Mouse (Mus musculus) liver, embryonic 14.5 days (tissue): ENCODE measurements at regions not wholly inside any gene's neighbourhood (a gene's known extent, or its start where the extent isn't known, plus 50 kb on each side); places are given as distances from the start of the nearest gene placed in this dataset.

Experiments
- ATAC-seq: fragments of 200-750 bp; cut with Nextera tagmentation; 2 replicates; pipeline ENCODE4 v1.8.0; 2017; ENCODE audit warnings: moderate number of reproducible peaks, mild to moderate bottlenecking, moderate library complexity; ENCODE audit not compliant: insufficient read depth
- DNase-seq, 3 experiments: peaks; one replicate each; pipeline ENCODE4 v3.0.0-alpha.2; 2012 to 2013; ENCODE audit warnings: low read depth in 3 of 3, low spot score in 3 of 3
- H3K27ac ChIP-seq: fragments of 300-500 bp; sonication (generic); 2 replicates; pipeline ENCODE4 v1.5.1; 2014; ENCODE audit warnings: moderate library complexity, mild to moderate bottlenecking, control low read depth, inconsistent platforms
- H3K27me3 ChIP-seq: fragments of 300-500 bp; sonication (generic); 2 replicates; pipeline ENCODE4 v1.6.1; 2014; ENCODE audit warnings: mild to moderate bottlenecking, low read length, moderate library complexity; ENCODE audit not compliant: control insufficient read depth, insufficient read depth
- H3K36me3 ChIP-seq: fragments of 300-500 bp; sonication (generic); replicated peaks from 2 replicates; pipeline ENCODE4 v1.6.1; 2014; ENCODE audit warnings: low read depth; ENCODE audit not compliant: control insufficient read depth, insufficient read depth
- H3K4me1 ChIP-seq, 2 experiments: fragments of 200-500 bp in 1 of 2; fragments of 300-500 bp in 1 of 2; sonication (generic) in 1 of 2; replicated peaks; 2 replicates each; pipeline ENCODE4 v1.6.1; 2012 to 2014; ENCODE audit warnings: antibody characterized with exemption in 1 of 2, inconsistent platforms in 1 of 2, low read length in 1 of 2; ENCODE audit not compliant: control insufficient read depth in 2 of 2, insufficient read depth in 2 of 2
- H3K4me2 ChIP-seq: fragments of 300-500 bp; sonication (generic); 2 replicates; pipeline ENCODE4 v1.6.1; 2014; ENCODE audit warnings: low read depth, mild to moderate bottlenecking, control low read depth, moderate library complexity
- H3K4me3 ChIP-seq, 2 experiments: fragments of 200-500 bp in 1 of 2; fragments of 300-500 bp in 1 of 2; sonication (generic) in 1 of 2; 2 replicates each; pipeline ENCODE4 v1.5.1; 2012 to 2014; ENCODE audit warnings: low read depth in 2 of 2, low read length in 2 of 2, mild to moderate bottlenecking in 2 of 2, control low read depth in 1 of 2, inconsistent platforms in 1 of 2, moderate library complexity in 1 of 2; ENCODE audit not compliant: insufficient read depth in 1 of 2
- H3K9ac ChIP-seq: fragments of 300-500 bp; sonication (generic); replicated peaks from 2 replicates; pipeline ENCODE4 v1.6.1; 2014; ENCODE audit warnings: mild to moderate bottlenecking, control low read depth, moderate library complexity
- H3K9me3 ChIP-seq: fragments of 300-500 bp; sonication (generic); 2 replicates; pipeline ENCODE4 v1.6.1; 2016; ENCODE audit warnings: low read length, mixed read lengths; ENCODE audit not compliant: control insufficient read depth
- CTCF ChIP-seq: IDR thresholded peaks from 2 replicates; pipeline ENCODE4 v1.5.1; 2016; ENCODE audit warnings: antibody characterized with exemption, low read depth, control low read depth
- EP300 ChIP-seq: IDR thresholded peaks from 2 replicates; pipeline ENCODE4 v1.6.1; 2016; ENCODE audit warnings: antibody characterized with exemption, low read depth
- WGBS: fragments of 180-500 bp; shearing (Covaris S2); extraction: QIAGEN DNeasy Blood & Tissue Kit; methylation state at CpG from one replicate; pipeline ENCODE4 v1.1.7; 2014; ENCODE audit not compliant: insufficient replicate concordance; 5-methylcytosine and 5-hydroxymethylcytosine counted together

GRCm38 (mm10) chr16:54120356-54120755 lies 1177.4 kb downstream of the Zpld1 start:
- H3K36me3 ChIP-seq = no peaks in the 10 kb centered on the region
- ATAC-seq (no peak), DNase-seq (no peak)
- H3K4me1 ChIP-seq = no peaks in the 10 kb centered on the region
- H3K4me2 ChIP-seq = no peak overlapping the region
- H3K27me3 ChIP-seq = no peaks in the 10 kb centered on the region
- no peak overlapping the region for H3K4me3 ChIP-seq
- no peak overlapping the region for H3K9ac ChIP-seq
- no peaks in the 10 kb centered on the region for H3K9me3 ChIP-seq
- TF ChIP-seq CTCF (no peak), EP300 (no peak)
- 85% methylated on average over 1 of the region's 1 CpGs for WGBS
- H3K27ac ChIP-seq = no peak overlapping the region

GRCm38 (mm10) chr16:54098696-54099095 lies 1199.1 kb downstream of the Zpld1 start:
- no peaks in the 10 kb centered on the region for H3K9me3 ChIP-seq
- H3K9ac ChIP-seq = no peak overlapping the region
- TF ChIP-seq EP300 (no peak), CTCF (no peak)
- DNase-seq (no peak), ATAC-seq (no peak)
- no peak overlapping the region for H3K4me2 ChIP-seq
- H3K4me3 ChIP-seq = no peak overlapping the region
- WGBS = 64% methylated on average over 2 of the region's 2 CpGs
- H3K27me3 ChIP-seq = no peaks in the 10 kb centered on the region
- no peaks in the 10 kb centered on the region for H3K36me3 ChIP-seq
- H3K27ac ChIP-seq = no peak overlapping the region
- no peaks in the 10 kb centered on the region for H3K4me1 ChIP-seq

GRCm38 (mm10) chr16:54092206-54092605 lies 1205.6 kb downstream of the Zpld1 start:
- H3K4me2 ChIP-seq = no peak overlapping the region
- no peaks in the 10 kb centered on the region for H3K27me3 ChIP-seq
- WGBS = 67% methylated on average over 2 of the region's 2 CpGs
- no peaks in the 10 kb centered on the region for H3K36me3 ChIP-seq
- no peaks in the 10 kb centered on the region for H3K9me3 ChIP-seq
- DNase-seq (no peak), ATAC-seq (no peak)
- TF ChIP-seq EP300 (no peak), CTCF (no peak)
- H3K9ac ChIP-seq = no peak overlapping the region
- no peak overlapping the region for H3K4me3 ChIP-seq
- no peaks in the 10 kb centered on the region for H3K4me1 ChIP-seq
- no peak overlapping the region for H3K27ac ChIP-seq

- WGBS = 52% methylated on average over 2 of the region's 2 CpGs
- no peaks in the 10 kb centered on the region for H3K27me3 ChIP-seq
- no peaks in the 10 kb centered on the region for H3K9me3 ChIP-seq
- H3K9ac ChIP-seq = no peak overlapping the region
- no peak for TF ChIP-seq CTCF
- no peak for TF ChIP-seq EP300
- H3K4me2 ChIP-seq = no peak overlapping the region
- no peaks in the 10 kb centered on the region for H3K4me1 ChIP-seq
- ATAC-seq (no peak), DNase-seq (no peak)
- no peaks in the 10 kb centered on the region for H3K36me3 ChIP-seq
- no peak overlapping the region for H3K27ac ChIP-seq
- H3K4me3 ChIP-seq = no peak overlapping the region
These were observed 1206.6 kb downstream of the Zpld1 start for GRCm38 (mm10) chr16:54091061-54091765.

GRCm38 (mm10) chr16:54080518-54080917 lies 1217.3 kb downstream of the Zpld1 start:
- H3K4me1 ChIP-seq = no peaks in the 10 kb centered on the region
- H3K9ac ChIP-seq = no peak overlapping the region
- DNase-seq = no peak
- no peaks in the 10 kb centered on the region for H3K36me3 ChIP-seq
- H3K27ac ChIP-seq = no peak overlapping the region
- H3K4me3 ChIP-seq = no peak overlapping the region
- no peak for ATAC-seq
- no peak overlapping the region for H3K4me2 ChIP-seq
- 55% methylated on average over 2 of the region's 2 CpGs for WGBS
- no peak for TF ChIP-seq EP300
- no peak for TF ChIP-seq CTCF
- no peaks in the 10 kb centered on the region for H3K27me3 ChIP-seq
- no peaks in the 10 kb centered on the region for H3K9me3 ChIP-seq
